Mouse (Mus musculus) gastrocnemius, adult 8-10 months (tissue): ENCODE measurements around the gene 1520401A03Rik. TPM values are rescaled to one million over a fixed set of nuclear protein-coding genes. Genes with fewer than 3 reads are reported as not detected.
A peak's percentile ranks its signal among the peaks of the same experiment; 100 is the strongest.

Source experiments
- DNase-seq, 2 experiments: peaks; one replicate each; pipeline ENCODE4 v3.0.0; 2022; ENCODE audit warnings: low spot score in 2 of 2
- total RNA-seq, 4 experiments: library from RNA; stranded (reverse); gene quantifications; 2 replicates each; pipeline ENCODE4 v1.2.4; 2022

1520401A03Rik gene
- total RNA-seq, 4 experiments from 2014 or later: not detected

DNA sequence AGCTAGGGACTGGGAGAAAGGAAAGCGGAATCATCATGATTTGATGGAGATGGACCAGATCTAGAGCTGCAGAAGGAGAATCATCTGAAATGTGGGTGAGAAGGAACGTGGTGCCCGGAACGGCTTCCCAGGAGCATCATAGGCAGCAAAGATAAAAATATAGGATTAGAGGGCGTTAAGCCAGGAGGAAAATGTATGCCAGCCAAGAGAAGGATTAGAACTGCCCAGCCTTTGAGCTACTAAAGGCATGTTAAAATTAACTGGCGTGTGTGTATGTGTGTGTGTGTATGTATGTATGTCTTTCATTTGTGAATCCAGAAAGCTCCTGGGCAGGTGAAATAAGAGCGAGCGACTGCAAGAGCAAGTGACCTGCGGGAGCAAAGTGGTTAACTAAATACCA, 19.3 kb downstream of the 1520401A03Rik start:
- no peak for DNase-seq

DNA sequence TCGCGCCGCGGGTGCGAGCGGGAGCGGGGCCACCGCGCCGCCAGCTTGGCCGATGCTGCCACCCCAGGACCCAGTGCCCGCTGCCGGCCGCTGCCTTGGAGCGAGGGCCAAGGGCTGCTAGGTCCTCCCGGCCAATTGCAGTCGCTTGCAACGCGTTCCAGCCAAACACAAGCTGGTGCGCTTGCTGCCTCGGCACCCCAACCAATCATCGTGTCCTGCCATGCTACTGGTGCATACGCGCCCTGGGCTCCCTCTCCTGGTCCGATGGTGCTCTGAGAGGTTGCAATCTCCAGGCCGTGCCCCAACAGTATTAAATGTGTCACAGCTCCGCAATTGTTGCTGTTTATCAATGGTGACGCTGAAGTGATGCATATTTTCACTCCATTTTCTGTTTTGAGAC, 22.5 kb downstream of the 1520401A03Rik start:
- peak; percentile 82 to 88 for DNase-seq

DNA sequence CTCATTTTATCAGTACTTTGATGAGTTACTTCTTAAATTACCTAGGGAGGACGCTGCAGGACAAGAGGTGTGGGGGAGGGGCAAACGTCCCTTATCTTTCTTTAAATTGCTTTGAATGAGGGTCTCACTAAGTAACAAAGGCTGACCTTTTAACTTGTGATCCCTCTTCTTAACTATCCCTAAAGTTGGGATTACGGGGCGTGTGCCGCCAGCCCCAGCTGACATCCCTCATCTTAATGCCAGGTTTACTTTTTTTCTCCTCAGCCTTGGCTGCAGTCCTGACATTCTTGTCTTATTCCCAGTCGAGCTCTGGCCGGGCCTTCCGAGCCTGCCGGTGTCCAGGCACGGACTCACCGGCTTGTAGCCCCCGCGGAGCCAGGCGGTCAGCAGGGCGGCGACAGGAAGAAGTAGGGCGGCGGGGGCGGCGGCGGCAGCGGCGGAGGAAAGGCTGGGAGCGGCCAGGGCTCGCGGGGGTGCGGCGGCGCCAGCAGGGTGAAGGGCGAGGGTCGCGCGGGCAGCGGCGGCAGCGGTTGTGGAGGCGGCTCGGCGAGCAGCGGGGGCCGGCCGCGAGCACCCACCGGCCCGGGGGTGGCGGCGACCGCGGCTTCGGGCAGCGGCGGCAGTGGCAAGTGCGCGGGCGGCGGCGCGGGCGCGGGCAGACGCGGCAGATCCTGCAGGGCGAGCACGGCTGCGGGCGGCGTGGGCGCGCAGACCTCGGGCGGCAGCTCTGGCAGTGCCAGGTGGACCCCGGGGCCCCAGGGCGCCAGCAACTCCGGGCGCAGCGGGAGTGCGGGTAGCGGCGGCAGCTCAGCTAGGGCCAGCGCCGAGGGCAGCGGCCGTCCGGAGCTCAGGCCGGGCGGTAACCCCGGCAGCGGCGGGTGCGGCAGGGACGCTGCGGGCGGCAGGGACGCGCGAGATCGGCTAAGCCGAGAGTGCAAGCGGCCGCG, 23.2 kb downstream of the 1520401A03Rik start:
- DNase-seq: peak in 1 of 2 experiments; percentile 57

DNA sequence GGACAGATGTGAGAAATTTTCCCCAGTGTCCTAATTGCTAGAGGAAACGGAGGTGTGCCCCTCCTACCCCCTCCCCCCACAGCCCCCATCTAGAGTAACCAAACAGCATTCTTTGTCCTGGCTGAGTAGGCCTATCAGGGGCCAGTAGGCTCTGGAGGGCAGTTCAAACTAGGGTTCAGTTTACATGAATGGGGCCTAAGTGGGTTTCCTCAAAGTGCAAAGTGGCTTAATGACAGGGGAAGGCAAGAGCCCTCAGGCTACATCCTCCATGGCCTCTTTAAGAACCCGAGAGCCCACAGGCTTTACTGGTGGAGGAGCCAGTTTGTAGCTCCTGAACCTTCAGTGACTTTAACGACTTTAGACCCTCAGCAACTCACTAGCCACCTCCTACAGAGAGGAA, 26.8 kb downstream of the 1520401A03Rik start:
- DNase-seq: no peak

DNA sequence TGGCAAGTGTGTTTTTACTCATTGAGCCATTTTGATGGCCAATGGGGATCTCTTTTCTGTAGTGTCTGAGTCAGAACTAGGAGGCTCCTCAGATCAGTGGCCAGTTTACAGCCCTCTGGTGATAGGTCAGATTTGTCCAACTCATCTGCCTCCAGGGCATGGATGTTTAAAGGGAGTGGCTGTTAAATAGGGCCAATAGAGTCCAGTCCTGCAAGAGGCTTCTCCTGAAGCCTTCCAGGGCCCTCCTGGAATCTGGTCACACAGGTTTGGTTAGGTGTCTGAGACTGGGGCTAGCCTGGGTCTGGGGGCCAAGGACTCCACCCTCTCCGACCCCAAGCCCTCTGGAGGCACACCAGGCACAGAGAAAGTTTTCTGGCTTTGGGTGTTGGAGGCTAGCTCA, 28.1 kb downstream of the 1520401A03Rik start:
- DNase-seq: no peak

DNA sequence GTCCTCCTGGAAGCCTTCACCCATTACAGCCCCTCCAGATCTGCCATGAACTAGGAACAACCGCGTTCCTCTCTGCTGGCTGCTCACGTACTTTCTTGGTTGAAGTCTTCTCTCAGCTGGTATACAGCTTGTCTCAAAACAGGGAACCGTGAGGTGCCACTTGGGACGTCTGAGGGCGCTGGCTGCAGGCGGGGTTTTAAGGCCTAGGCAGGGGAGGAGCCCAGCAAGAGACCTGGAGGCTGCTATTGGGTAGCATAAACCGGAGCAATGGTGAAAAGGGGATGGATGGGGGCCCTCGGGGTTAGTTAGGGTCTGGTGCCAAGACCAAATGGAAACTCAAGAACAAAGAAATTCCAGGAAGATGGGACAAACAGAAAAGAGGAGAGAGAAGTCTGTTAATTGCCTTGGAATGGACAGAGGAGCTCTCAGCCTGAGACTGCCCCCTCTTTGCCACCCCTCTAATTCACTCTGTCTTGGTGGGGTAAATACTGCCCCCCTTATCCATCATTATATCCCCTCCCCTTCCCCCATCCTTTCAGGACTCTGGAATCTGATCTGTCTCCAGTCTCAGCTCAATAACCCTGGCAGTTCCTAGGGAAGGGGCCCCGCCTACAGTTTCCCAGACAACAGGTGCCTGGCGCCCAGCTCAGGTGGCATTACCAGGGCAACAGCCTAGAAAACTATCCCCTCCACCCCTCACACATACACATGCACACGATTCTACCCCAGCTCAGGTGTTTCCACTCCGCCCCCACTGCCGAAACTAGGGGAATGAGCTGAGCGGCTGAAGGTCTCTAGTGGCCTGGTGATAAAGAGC, 38.5 kb downstream of the 1520401A03Rik start, which contains the start of gene Cldn9:
TSS of gene Cldn9 (minus strand) at position 171 of the 817 bp plus-strand sequence.
- no peak for DNase-seq

DNA sequence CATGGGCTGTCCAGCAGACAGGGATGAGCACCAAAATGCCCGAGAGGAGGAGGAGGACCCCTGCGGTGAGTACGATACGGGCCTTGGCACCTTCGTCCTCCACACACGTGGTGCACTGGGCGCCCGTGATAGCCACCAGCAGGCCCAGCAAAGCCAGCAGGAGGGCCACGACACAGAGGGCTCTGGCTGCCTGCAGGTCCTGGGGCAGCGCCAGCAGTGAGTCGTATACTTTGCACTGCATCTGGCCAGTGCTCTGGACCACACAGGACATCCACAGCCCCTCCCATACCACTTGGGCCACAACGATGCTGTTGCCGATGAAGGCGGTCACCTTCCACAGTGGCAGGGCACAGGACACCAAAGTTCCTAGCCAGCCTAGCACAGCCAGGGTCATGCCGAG, 39.4 kb downstream of the 1520401A03Rik start:
- DNase-seq: no peak

DNA sequence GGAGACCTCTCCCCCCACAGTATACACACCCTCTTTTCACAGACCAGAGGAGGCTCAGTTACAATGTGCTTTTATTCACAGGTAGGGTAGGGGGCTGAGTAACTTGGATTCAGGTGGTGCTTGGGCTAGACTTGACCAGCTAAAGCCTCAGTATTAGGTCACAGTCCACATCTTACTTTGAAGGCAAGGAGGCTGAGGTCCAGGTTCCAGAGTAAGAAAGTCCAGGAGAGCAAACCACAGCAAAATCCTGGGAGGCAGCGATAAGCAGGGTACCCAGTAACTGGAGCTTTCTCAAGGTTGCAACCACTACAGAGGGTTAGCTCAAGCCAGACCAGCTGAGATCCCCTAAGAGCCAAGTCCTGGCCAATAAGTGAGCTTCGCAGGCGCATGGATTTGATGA, 40.1 kb downstream of the 1520401A03Rik start:
- DNase-seq: no peak

DNA sequence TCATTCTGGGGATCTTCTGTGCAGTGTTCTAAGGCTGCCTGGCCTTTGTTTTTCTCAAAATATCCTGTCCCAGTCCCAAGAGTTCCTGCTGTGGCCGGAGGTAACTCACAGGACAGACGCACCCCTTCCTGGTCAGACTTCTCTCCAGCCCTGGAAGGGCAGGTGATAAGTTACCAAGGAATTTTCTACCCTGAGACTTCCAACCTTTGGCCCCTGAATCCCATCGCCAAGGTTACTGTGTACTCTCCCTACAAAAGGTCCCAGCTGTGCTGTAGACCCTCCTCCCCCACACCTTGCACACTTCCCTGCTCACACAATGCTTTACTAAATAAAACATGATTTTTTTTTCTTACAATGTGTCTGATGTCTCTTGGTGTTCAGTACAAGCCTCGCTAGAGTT, 40.5 kb downstream of the 1520401A03Rik start:
- DNase-seq: no peak

DNA sequence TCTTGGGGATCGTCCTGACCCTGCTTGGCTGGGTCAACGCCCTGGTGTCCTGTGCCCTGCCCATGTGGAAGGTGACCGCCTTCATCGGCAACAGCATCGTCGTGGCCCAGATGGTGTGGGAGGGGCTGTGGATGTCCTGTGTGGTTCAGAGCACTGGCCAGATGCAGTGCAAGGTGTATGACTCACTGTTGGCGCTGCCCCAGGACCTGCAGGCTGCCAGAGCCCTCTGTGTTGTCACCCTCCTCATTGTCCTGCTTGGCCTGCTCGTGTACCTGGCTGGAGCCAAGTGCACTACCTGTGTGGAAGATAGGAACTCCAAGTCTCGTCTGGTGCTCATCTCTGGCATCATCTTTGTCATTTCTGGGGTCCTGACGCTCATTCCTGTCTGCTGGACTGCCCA, 41.5 kb downstream of the 1520401A03Rik start:
- DNase-seq: no peak

DNA sequence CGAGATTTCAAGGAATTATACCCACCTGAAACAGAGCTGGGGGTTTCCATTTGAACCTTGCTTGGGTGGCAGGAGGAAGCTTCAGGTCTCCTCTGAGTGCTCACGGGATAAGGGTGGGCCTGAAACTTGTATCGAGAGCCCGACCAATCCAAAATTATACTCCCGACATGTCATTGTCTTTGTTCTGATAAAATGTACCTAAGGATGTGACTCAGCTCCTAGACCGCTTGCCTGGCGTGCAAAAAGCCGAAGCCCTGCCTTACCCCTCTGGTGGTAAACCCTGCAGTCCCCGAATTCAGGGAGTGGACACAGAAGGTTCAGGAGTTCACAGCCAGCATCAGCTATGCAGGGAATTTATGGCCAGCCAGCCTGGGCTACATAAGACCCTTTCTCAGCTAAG, 42.2 kb downstream of the 1520401A03Rik start:
- no peak for DNase-seq

DNA sequence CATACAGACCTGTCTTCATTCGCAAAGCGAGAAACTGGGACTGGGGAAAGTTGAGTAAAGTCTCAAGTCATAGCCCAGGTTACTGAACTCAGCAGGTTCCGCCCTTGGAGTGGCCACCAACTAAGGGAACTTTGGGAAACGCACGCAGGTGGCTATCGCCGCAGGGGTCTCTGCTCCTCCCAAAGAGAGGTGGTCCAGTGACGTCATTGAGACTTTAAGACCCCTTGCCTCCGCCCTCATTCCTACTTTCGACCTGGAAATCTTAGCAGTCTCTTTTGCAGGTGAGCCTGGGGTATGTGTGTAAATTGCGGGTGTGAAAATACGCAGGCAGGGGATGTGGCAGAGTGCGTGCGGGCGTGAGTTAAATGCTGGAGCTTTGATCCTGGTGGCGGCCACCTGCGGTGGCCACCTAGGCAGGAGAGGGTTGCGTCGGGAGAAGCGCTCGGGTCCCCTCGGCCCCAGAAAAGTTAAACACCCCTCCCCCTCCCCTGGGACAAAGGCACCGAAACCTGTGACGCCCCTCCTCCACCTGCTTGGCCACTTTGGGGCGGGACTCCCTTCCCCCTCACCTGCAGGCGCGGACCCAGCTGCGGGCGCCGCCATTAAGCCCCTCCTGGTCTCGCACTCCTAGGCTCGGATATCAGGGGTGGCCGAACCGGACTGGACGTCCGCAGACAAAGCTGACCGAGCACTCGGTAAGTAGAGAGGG, 43.3 kb downstream of the 1520401A03Rik start, which contains the start of gene Cldn6:
TSS of gene Cldn6 (plus strand) at position 123 of the 709 bp plus-strand sequence.
- DNase-seq: no peak

DNA sequence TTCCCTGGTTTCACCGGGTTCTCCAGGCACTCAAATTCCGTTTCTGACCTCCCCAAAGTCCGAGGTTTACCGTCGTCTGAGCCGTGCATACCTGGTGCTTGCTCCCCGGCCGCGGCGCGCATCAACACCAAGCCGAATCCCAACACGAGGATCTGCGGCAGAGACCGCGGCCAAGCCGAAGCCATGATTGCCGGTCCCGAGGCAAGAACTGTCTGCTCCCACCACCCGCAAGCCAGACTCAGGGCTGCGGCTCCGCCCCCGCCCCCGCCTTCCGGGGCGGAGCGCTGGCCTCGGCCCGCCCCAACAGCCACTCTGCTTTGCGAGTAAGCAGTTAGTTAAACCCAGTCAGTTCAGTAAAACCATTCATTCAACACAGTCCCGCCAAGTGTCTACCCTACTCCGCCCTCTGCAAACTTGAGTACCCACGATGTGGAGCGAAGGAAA, 45.3 kb downstream of the 1520401A03Rik start, which contains the start of gene Tnfrsf12a:
TSS of gene Tnfrsf12a (minus strand) at position 233 of the 444 bp plus-strand sequence.
- peak; percentile 81 to 83 for DNase-seq

DNA sequence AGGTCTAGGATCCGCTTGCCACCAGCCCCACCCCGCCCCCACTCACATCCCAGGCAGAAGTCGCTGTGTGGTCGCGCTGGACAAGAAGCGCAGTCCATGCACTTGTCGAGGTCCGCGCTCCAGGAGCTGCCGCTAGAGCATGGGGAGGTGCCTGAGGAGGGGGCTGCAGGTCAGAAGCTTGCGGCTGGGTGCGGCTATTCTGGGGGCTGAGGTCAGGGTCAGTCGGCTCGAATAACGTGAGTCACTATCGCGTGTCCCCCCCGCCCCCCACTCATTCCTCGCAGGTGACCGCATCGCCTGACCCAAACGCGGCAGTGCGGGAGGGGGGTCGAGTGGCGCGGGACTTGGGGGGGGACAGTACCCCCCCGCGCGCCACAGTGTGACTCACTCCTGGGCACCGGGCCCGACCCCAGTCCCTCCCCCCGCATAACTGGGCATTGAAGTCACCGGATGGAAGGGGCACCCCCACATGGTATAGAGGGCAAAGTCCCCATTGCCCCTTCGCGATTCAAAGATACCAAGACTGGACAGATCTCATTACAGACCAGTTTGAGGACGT, 46.0 kb downstream of the 1520401A03Rik start:
- no peak for DNase-seq

DNA sequence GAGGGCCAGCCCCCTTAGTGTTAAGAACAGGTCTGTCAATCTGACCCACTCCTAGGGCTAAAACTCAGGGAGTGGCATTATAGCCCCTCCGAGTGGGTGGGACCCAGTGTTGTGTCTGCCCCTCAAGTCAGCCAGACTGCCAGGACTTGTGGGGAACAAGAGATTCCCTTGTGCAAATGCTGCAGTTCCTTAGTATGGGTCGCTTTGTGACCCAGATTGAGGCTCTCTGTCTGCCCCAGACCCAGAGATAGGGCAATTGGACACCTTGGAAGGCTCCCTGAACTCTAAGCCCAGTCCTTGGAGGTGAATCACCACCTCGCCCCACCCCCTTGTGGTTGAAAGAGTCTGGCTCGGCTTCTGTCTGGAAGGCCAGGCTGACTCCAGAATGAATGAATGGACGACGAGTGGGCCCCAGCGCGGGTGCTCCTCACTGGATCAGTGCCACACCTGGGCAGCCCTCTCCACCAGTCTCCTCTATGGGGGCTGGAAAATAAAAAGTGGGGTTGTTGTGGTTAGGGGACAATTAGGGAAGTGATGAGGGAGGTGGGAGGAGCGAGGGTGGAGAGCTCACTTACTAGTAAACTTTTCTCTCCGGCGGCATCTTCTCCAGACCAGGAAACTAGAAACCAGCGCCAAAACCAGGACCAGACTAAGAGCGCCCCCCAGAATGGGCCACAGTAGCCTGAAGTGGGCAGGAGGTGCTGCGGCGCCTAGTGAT, 46.9 kb downstream of the 1520401A03Rik start:
- DNase-seq: peak; percentile 53 to 57

DNA sequence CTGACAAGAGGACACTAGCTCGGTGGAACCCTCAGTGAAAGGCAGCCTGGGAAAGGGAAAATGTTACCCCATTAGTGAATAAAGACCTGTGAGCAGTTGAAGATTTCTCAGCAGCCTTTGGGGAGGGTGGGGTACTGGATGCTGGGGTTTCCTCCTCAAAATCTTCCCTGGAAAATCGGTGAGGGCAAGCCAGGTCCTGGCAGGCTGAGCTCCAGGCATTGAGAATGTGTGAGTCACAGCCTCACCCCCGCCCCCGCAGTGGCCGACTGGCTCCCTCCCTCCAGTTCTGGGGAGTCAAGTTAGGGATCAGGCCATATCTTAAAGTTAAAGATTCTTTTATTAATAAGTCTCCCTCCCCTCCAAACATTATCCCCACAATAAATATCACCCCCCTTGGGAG, 47.5 kb downstream of the 1520401A03Rik start:
- peak; percentile 50 to 59 for DNase-seq

DNA sequence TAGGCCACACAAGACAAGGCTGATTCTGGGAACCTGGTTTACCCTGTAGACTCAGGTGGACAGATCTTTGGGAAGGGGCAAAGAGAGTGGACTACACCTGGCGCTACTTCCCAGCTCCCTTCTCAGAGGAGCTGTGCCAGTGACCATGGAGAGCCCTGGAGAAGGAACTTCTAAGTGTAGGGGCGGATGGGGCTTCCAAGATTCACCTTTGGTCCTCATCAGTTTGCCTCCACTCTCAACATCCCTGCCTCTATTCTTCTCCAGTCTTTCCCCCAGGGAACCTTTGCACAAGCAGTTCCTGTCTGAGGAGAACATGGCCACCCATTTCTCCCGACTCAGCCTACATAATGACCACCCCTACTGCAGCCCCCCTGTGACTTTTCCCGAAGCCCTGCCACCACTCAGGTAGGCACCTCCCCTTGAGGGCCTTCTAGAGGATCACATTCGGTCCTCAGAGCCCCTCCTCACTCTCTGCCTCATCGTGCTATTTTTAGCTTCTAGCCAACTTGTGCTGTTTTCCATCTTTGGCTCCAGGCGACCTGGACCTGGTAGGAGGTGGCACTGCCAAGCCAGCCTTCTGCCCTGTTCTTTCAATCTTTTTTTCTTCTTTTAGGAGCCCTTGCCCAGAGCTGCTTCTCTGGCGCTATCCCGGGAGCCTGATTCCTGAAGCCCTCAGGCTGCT, 48.2 kb downstream of the 1520401A03Rik start:
- DNase-seq: no peak

DNA sequence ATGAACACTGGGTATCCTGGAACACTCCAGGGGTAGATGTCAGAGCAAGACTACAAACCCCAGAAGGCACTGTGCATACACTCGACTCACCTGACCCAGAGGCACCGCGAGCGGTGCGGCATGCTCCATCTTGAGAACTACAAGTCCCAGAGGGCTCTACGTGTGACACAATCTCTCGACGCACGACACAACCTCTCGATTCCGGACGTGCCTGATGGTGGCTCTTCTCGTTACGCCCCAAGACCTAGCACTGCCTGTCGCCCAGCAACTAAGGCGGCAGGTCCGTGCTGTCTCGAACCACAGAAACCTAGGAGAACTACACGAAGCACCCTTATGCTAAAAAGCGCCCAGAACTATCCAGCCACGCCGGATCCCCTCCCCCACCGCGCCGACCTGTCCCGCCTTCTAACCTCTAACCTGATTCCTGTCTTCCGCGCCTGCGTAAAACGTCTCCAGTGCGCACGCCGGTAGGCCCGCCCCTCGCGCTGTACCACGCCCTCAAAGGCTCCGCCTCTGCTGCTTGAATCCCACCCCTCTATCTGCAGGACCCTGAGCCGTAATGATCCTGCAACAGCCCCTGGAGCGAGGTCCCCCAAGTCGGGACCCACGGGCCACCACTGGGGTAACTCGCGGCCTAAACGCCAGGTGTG, 49.0 kb downstream of the 1520401A03Rik start, which contains the start of the genes Hcfc1r1 and Thoc6:
TSS of gene Hcfc1r1 (plus strand) at position 173 of the 650 bp plus-strand sequence.
TSS of gene Thoc6 (minus strand) at position 459 of the 650 bp plus-strand sequence.
- peak; percentile 89 to 90 for DNase-seq

DNA sequence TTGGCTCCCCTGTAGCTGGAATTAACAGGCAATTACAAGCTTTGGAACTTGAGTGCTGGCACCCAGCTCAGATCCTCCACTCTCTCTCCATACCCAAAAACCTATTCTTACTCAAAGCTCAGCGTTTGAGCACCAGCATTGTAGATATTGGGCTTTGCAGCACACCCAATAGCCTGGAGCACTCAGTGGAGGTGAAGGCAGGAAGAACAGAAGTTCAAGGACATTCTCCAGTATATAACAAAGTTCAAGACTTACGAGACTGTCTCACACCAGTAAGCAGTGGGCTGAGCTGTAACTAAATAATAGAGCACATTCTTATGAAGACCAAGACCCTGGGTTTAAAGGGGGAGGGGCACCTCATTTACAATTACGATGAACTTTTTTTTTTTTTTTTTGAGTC, 49.8 kb downstream of the 1520401A03Rik start:
- DNase-seq: no peak
